Mouse (Mus musculus) spleen, adult 2 months (tissue): Measurements from ENCODE around the gene Auts2.

Source experiments
- CTCF ChIP-seq: fragments of 200-500 bp; IDR thresholded peaks from 2 replicates; pipeline ENCODE4 v1.5.1; 2011; ENCODE audit warnings: mild to moderate bottlenecking, inconsistent platforms; ENCODE audit not compliant: insufficient read depth, insufficient read length, insufficient replicate concordance; ENCODE audit errors: extremely low read depth
- POLR2A ChIP-seq: fragments of 200-500 bp; IDR thresholded peaks from 2 replicates; pipeline ENCODE4 v1.6.1; 2011; ENCODE audit warnings: low read depth, low read length, inconsistent platforms

- TF ChIP-seq POLR2A (no peak), CTCF (no peak)
These were observed 620.4 kb downstream of the Auts2 start for GRCm38 (mm10) chr5:131922759-131923158.
